Mouse (Mus musculus) spleen, adult 2 months (tissue): Measurements from ENCODE around the gene Pkd1. TPM values are rescaled to one million over a fixed set of nuclear protein-coding genes. Genes with fewer than 3 reads are reported as not detected.
A peak's percentile ranks its signal among the peaks of the same experiment; 100 is the strongest.

Experiments
- DNase-seq, 2 experiments: peaks; one replicate each; pipeline versions ENCODE4 v3.0.0 to v3.0.0-alpha.2; 2012 to 2021; ENCODE audit warnings: low spot score in 2 of 2, low read depth in 1 of 2
- H3K27ac ChIP-seq: fragments of 200-500 bp; 2 replicates; pipeline ENCODE4 v1.5.1; 2012; ENCODE audit warnings: low read length, inconsistent platforms; ENCODE audit not compliant: insufficient read depth
- H3K27me3 ChIP-seq: fragments of 200-500 bp; 2 replicates; pipeline ENCODE4 v1.6.1; 2012; ENCODE audit warnings: mild to moderate bottlenecking, moderate library complexity, low read length, inconsistent platforms; ENCODE audit not compliant: control insufficient read depth, insufficient read depth
- H3K36me3 ChIP-seq: fragments of 200-500 bp; 2 replicates; pipeline ENCODE4 v1.6.1; 2012; ENCODE audit warnings: mild to moderate bottlenecking, low read length, inconsistent platforms; ENCODE audit not compliant: control insufficient read depth, insufficient read depth
- H3K4me1 ChIP-seq: fragments of 200-500 bp; 2 replicates; pipeline ENCODE4 v1.6.1; 2011; ENCODE audit warnings: inconsistent platforms; ENCODE audit not compliant: control insufficient read depth, insufficient read depth, insufficient read length
- H3K4me3 ChIP-seq: fragments of 200-500 bp; 2 replicates; pipeline ENCODE4 v1.5.1; 2011; ENCODE audit warnings: mild to moderate bottlenecking, inconsistent platforms; ENCODE audit not compliant: insufficient read depth, insufficient read length; ENCODE audit errors: extremely low read depth
- CTCF ChIP-seq: fragments of 200-500 bp; IDR thresholded peaks from 2 replicates; pipeline ENCODE4 v1.5.1; 2011; ENCODE audit warnings: mild to moderate bottlenecking, inconsistent platforms; ENCODE audit not compliant: insufficient read depth, insufficient read length, insufficient replicate concordance; ENCODE audit errors: extremely low read depth
- POLR2A ChIP-seq: fragments of 200-500 bp; IDR thresholded peaks from 2 replicates; pipeline ENCODE4 v1.6.1; 2011; ENCODE audit warnings: low read depth, low read length, inconsistent platforms
- WGBS: fragments of 180-500 bp; shearing (Covaris S2); methylation state at CpG from one replicate; pipeline ENCODE4 v1.1.7; 2018; 5-methylcytosine and 5-hydroxymethylcytosine counted together
- polyA plus RNA-seq: library from polyadenylated mRNA; depleted of rRNA; stranded (reverse); fragments of >200 nt; gene quantifications from 2 replicates; pipeline ENCODE4 v1.2.3, GENCODE M21; 2012

Pkd1 gene
- polyA plus RNA-seq, 1 experiment, result 73.9 TPM

GRCm38 (mm10) chr17:24545247-24545646, 4.4 kb upstream of the Pkd1 start:
- Histone ChIP-seq H3K27me3 (no peaks in the 10 kb centered on the region), H3K27ac (no peak overlapping the region), H3K36me3 (no peaks in the 10 kb centered on the region), H3K4me3 (no peak overlapping the region), H3K4me1 (no peaks in the 10 kb centered on the region)
- 81% methylated on average over 2 of the region's 2 CpGs for WGBS
- TF ChIP-seq POLR2A (no peak), CTCF (no peak)
- DNase-seq, result no peak

- WGBS, result 88% methylated on average over 3 of the region's 3 CpGs
- H3K4me1 ChIP-seq, result no peaks in the 10 kb centered on the region
- no peak for DNase-seq
- TF ChIP-seq CTCF, result no peak
- TF ChIP-seq POLR2A, result no peak
- H3K27ac ChIP-seq, result no peak overlapping the region
- no peak overlapping the region for H3K4me3 ChIP-seq
- H3K36me3 ChIP-seq, result no peaks in the 10 kb centered on the region
- H3K27me3 ChIP-seq, result no peaks in the 10 kb centered on the region
Observed at GRCm38 (mm10) chr17:24546234-24546633, 3.4 kb upstream of the Pkd1 start.

- TF ChIP-seq POLR2A (no peak), CTCF (no peak)
- H3K36me3 ChIP-seq, result no peaks in the 10 kb centered on the region; the same call in 1 of the 2 replicates
- H3K4me3 ChIP-seq, result peak overlapping the region; percentile 71
- peak; percentile 40 to 45 for DNase-seq
- H3K27ac ChIP-seq, result peak overlapping the region; percentile 83
- 4% methylated on average over 9 of the region's 9 CpGs for WGBS
- no peaks in the 10 kb centered on the region for H3K4me1 ChIP-seq
- no peaks in the 10 kb centered on the region for H3K27me3 ChIP-seq
Observed at GRCm38 (mm10) chr17:24548435-24548834, 1.2 kb upstream of the Pkd1 start.

GRCm38 (mm10) chr17:24548921-24549617, 565 bp upstream of the Pkd1 start:
- whole genome bisulfite sequencing, result 1% methylated on average over 23 of the region's 23 CpGs
- H3K4me1 ChIP-seq, result no peaks in the 10 kb centered on the region
- peak overlapping the region; percentile 71 for H3K4me3 ChIP-seq
- peak; percentile 33 to 42 for DNase-seq
- no peaks in the 10 kb centered on the region; the same call in 1 of the 2 replicates for H3K36me3 ChIP-seq
- H3K27me3 ChIP-seq, result no peaks in the 10 kb centered on the region
- TF ChIP-seq POLR2A (no peak), CTCF (no peak)
- H3K27ac ChIP-seq, result peak overlapping the region; percentile 83

GRCm38 (mm10) chr17:24550416-24551049, 899 bp downstream of the Pkd1 start:
- Histone ChIP-seq H3K27me3 (no peaks in the 10 kb centered on the region), H3K27ac (peak overlapping the region; percentile 81), H3K36me3 (no peaks in the 10 kb centered on the region; the same call in 1 of the 2 replicates), H3K4me1 (no peaks in the 10 kb centered on the region), H3K4me3 (peak overlapping the region; percentile 77)
- 5% methylated on average over 44 of the region's 44 CpGs for WGBS
- peak; percentile 25 to 67 for DNase-seq
- TF ChIP-seq CTCF (no peak), POLR2A (no peak)

- Histone ChIP-seq H3K4me1 (no peaks in the 10 kb centered on the region), H3K4me3 (peak overlapping the region; percentile 77; the same call in 1 of the 2 replicates), H3K27me3 (no peaks in the 10 kb centered on the region), H3K27ac (no peak overlapping the region), H3K36me3 (no peaks in the 10 kb centered on the region; the same call in 1 of the 2 replicates)
- TF ChIP-seq CTCF (no peak), POLR2A (no peak)
- no peak for DNase-seq
- WGBS, result 72% methylated on average over 3 of the region's 3 CpGs
Observed at GRCm38 (mm10) chr17:24551050-24551444, 1.4 kb downstream of the Pkd1 start.

GRCm38 (mm10) chr17:24557091-24557490, 7.5 kb downstream of the Pkd1 start:
- WGBS, result 92% methylated on average over 7 of the region's 7 CpGs
- Histone ChIP-seq H3K27ac (no peak overlapping the region), H3K4me1 (peaks cover 4% of the 10 kb centered on the region; the same call in 1 of the 2 replicates), H3K27me3 (no peaks in the 10 kb centered on the region), H3K36me3 (no peaks in the 10 kb centered on the region), H3K4me3 (no peak overlapping the region)
- TF ChIP-seq POLR2A (no peak), CTCF (no peak)
- DNase-seq, result no peak
